Mouse (Mus musculus) gastrocnemius, postnatal 14 days (tissue): Measurements from ENCODE around the gene Camsap3. TPM values are rescaled to one million over a fixed set of nuclear protein-coding genes. Genes with fewer than 3 reads are reported as not detected.
A peak's percentile ranks its signal among the peaks of the same experiment; 100 is the strongest.

Source experiments
- DNase-seq: peaks from one replicate; pipeline ENCODE4 v3.0.0; 2021; ENCODE audit warnings: mixed read lengths
- intact Hi-C: fragments of 180-260 bp; cut with DNase I; formaldehyde crosslinking; loops from one replicate; pipeline ENCODE4 v1.15.1; 2025; ENCODE audit warnings: low total_unique reads
- total RNA-seq, 2 experiments: library from RNA; stranded (reverse); gene quantifications; 2 replicates each; pipeline ENCODE4 v1.2.3; 2021

Camsap3 gene
- total RNA-seq, 2 experiments from 2014 or later: 0.55 to 0.78 TPM

GRCm38 (mm10) chr8:3598054-3598453, 11.0 kb downstream of the Camsap3 start:
- intact Hi-C loops: no loop called here

GRCm38 (mm10) chr8:3599219-3599618, 12.1 kb downstream of the Camsap3 start:
- DNase-seq: no peak
- intact Hi-C loops: no loop called here

More at GRCm38 (mm10) chr8:3598054-3598453, 11.0 kb downstream of the Camsap3 start:
- DNase-seq: no peak

DNA sequence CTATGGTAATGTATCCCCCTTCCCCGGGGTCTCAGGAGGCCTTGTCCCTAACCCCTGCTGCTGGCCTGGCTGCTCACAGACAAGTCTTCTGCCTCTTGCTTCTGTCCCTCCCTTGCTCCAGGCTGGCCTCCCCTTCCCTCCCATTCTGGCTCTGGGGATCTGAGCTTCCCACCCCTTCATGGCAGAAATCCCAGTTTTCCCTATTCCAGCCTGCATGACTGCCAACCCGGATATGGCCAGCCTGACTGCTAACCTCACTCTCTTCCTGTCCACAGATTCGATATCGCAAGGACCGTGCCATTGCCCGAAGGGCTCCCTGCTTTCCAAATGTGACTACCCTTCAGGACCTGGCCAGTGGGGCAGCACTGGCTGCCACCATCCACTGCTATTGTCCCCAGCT, 13.3 kb downstream of the Camsap3 start:
- peak; percentile 65 for DNase-seq
- intact Hi-C loops: no loop called here

DNA sequence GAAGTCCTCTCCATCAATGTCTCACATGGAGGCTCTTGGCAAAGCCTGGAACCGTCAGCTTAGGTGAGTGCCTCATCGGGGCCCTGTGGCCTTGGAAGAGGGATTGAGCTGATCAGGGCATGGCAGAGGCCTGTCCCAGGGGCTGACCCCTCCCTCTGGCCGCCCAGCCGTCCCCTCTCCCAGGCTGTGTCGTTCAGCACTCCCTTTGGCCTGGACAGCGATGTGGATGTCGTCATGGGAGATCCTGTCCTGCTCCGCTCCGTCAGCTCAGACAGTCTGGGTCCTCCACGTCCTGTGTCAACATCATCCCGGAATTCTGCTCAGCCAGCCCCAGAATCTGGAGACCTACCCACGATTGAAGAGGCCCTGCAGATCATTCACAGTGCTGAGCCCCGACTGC, 16.3 kb downstream of the Camsap3 start:
- DNase-seq: no peak
- intact Hi-C loops: no loop called here

GRCm38 (mm10) chr8:3606593-3606992, 19.5 kb downstream of the Camsap3 start:
- intact Hi-C loops: no loop called here
- DNase-seq: no peak

- DNase-seq: no peak
- intact Hi-C loops: no loop called here
These were observed 20.7 kb downstream of the Camsap3 start for GRCm38 (mm10) chr8:3607822-3608221.

GRCm38 (mm10) chr8:3609046-3609815, 22.1 kb downstream of the Camsap3 start:
- DNase-seq: no peak
- intact Hi-C loops: no loop called here

DNA sequence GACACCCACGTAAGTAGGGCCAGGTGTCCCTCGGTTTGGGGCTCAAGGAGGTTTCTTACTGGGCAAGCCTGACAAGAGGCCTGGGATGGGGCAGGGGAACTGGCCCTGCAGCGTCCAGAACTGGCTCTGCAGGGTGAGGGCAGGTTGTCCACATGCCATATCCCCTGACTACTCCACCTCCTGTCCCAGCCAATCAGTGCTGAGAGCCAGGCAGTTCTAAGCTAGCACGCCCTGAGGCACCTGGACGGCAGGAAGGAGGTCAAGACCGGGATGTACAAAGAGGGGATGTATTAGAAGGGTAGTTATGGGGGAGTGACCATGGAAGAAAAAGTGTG, 22.7 kb downstream of the Camsap3 start:
- DNase-seq: no peak
- intact Hi-C loops: no loop called here

DNA sequence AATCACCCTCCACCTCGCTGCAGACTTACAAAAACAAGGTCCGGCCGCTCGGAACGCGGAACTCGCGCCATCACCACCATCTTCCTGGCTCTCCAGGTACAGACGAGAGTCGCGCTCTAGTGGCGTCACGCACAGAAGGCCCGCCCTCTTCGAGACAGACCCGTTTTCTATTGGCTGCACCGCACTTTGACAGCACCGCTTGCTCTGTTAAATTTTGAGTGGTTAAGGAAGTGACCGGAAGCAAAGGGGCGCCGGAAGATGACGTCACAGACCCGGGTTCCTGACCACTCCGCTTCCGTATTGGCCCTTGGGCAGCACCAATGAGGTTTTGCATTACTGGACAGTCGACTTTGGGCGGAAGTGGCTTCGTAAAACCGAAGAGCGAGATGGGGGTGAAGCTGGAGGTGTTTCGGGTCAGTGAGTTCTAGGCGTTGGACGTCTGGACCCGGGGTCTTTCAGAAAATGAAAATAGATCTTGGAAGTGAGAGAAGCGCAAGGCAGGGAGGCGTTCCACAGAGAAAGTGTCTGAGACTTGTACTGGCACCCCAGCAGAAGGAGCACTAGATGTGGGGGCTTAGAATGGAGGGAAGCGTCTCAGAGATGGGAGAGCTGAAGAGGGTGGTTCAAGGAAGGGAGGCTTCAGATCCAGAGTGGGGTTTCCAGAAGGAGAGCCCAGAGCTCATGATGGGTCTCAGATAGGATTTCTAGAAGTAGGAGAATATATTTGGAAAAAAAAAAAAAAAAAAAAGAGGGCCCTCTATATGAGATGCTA, 34.3 kb downstream of the Camsap3 start, which contains the start of the genes Xab2 and Pet100:
Xab2 (minus strand) TSS at position 118 of the 772 bp plus-strand sequence.
Pet100 (plus strand) TSS at position 350 of the 772 bp plus-strand sequence.
- peak; percentile 97 for DNase-seq
- intact Hi-C loops: loop anchor here (10.0 kb wide), 1 partner anchor 53 kb away; the partner anchor contains the start of genes Fcor and Trappc5

- DNase-seq: no peak
- intact Hi-C loops: loop anchor here (10.0 kb wide), 1 partner anchor 53 kb away; the partner anchor contains the start of genes Fcor and Trappc5
These were observed 35.0 kb downstream of the Camsap3 start for GRCm38 (mm10) chr8:3622119-3622518.

DNA sequence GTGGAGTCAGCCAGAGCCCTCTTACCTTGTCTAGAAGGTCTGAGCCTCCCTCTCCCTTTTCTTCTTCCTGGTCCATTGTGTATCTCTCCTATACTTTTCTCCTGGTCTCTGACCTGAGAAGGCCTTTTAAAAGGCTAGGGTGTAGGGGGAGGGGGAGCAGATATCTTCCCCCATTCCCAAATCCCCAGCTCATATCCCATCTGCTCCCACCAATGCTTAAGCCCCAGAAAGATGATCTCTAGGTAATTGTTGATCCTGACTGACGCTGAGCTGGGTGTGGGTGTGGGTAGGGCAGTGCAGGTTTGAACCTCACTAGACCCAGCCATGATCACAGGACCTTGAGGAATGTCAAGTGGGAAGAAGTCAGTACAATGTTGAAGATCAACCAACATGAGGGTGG, 38.4 kb downstream of the Camsap3 start, which contains the start of gene Pcp2:
Pcp2 (minus strand) TSS at position 101 of the 400 bp plus-strand sequence.
- no peak for DNase-seq
- intact Hi-C loops: loop anchor here (10.0 kb wide), 1 partner anchor 49 kb away; the partner anchor contains the start of genes Fcor and Trappc5

- intact Hi-C loops: loop anchor here (10.0 kb wide), 1 partner anchor 48 kb away; the partner anchor contains the start of genes Fcor and Trappc5
- DNase-seq: no peak
These were observed 39.9 kb downstream of the Camsap3 start for GRCm38 (mm10) chr8:3626971-3627370.

DNA sequence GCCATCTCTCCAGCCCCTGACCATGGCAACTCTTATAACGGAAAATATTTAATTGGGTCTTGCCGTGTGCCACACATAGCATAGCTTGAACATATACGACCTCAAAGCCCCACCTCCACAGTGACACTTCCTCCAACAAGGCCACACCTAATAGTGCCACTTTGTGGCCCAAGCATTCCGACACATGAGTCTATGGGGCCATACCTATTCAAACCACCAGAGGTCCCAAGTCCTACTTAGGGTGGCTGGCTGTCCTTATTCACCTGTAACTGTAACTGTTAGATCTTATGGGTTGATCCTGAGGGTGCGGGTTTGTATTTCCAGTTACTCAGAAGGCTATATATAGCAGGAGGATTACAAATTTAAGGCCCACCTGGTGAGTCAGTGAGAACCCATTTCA, 40.9 kb downstream of the Camsap3 start:
- no peak for DNase-seq
- intact Hi-C loops: loop anchor here (10.0 kb wide), 1 partner anchor 47 kb away; the partner anchor contains the start of genes Fcor and Trappc5

DNA sequence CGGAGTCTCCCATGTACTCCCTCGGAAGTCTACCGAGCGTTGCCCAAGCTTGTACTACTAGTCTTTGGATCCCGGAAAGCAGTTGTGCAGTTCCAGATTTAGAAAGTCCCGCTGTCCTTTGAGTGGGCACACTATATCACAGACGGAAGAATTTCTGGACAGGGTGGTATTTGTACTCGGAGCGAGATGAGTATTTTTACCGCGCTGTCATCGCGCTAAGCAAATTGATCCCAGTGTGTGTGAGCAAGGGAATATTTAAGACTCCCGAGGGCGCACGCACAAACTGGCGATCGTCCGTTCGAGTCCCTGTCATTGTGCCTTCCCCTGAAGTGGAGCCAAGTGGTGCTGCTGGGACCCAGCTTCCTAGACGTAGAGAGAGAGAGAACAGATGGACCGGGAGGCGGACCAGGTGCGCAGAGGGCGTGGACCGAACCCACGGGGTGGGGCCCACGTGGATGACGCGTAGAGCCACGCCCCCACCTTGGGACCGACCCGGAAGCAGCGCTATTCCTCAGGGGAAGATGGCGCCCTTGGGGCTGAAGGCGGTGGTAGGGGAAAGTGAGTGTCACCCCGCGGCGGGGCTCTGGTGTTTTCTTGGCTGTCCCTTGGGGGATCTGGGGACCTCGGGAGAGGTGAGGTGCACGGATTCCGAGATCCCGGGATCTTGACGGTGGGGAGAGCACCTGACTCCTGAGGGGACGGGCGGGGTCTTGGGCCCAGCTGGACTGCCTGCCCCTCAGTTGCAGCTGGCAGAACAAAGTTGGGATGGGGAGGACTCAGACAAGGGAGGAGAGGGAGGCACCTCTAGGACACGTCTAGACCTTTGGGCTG, 43.8 kb downstream of the Camsap3 start, which contains the start of gene Stxbp2:
Stxbp2 (plus strand) TSS at position 309 of the 831 bp plus-strand sequence.
- DNase-seq: no peak

DNA sequence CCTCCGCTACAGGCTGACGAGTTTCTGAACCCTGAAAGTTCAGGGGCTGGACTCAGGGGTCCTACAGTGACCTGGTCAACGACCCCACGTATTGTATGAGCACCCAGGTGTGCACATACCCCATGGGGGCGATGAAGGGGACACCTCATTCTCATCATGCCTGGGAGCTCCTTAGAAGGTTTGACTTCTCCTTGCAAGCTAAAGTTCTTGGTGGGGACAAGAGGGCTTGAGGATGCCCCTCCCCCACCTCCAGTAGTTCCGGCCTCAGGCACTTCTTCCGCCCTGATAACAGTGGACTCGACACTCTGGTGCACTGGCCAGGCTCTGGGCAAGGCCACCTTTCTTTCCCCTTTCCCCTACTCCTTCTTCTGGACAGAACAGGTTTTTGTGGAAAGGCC, 44.4 kb downstream of the Camsap3 start:
- no peak for DNase-seq

More for the DNA sequence above, 43.8 kb downstream of the Camsap3 start, which contains the start of gene Stxbp2:
- intact Hi-C loops: no loop called here

DNA sequence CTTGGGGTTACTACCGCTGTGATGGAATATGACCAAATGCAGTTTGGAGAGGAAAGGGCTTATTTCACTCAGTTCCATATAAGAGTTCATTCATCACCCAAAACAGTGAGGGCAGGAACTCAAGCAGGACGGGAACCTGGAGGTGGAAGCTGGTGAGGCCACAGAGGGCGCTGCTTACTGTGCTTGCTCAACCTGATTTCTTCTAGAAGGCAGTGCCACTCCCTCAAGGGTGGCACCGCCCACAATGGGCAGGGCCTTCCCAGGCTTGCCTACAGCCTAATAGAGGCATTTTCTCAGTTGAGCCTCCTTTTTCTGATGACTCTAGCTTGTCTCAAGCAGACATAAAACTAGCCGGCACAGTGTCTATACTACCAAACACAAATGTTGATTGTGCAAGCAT, 58.7 kb downstream of the Camsap3 start:
- DNase-seq: peak; percentile 29
- intact Hi-C loops: no loop called here

More for the DNA sequence above, 44.4 kb downstream of the Camsap3 start:
- intact Hi-C loops: no loop called here

- DNase-seq: no peak
- intact Hi-C loops: no loop called here
These were observed 59.9 kb downstream of the Camsap3 start for GRCm38 (mm10) chr8:3646824-3647531.

DNA sequence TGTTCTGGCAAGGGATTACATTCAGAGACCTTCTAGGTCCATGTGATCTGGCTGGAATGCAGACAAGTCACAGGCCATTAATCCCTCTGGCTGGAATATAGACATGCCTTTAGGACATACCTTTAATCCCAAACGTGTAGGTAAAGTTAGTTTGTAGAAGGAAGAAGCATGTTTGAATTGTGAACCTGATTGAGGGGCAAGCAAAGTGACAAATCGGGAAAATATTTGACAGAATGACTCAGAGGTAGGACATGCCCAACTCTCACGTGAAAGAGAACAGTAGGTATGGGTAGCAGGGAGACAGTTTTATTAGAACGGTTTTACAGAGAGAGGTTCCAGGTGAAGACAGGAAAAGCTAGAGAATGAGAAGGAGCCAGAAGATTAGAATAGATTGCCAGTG, 60.5 kb downstream of the Camsap3 start:
- intact Hi-C loops: no loop called here
- DNase-seq: no peak

GRCm38 (mm10) chr8:3648268-3648667, 61.2 kb downstream of the Camsap3 start:
- intact Hi-C loops: no loop called here
- DNase-seq: no peak
